Mouse (Mus musculus) forebrain, embryonic 14.5 days (tissue): ENCODE measurements around the gene Slc15a3. TPM values are rescaled to one million over a fixed set of nuclear protein-coding genes. Genes with fewer than 3 reads are reported as not detected.

Source experiments
- ATAC-seq: fragments of 200-750 bp; cut with Nextera tagmentation; 2 replicates; pipeline ENCODE4 v1.8.0; 2017; ENCODE audit warnings: mild to moderate bottlenecking, moderate library complexity
- DNase-seq: peaks from one replicate; pipeline ENCODE4 v3.0.0-alpha.2; 2015; ENCODE audit warnings: low spot score
- H3K27ac ChIP-seq: fragments of 300-500 bp; sonication (generic); 2 replicates; pipeline ENCODE4 v1.5.1; 2014; ENCODE audit warnings: low read depth, mild to moderate bottlenecking, control low read depth, low read length, moderate library complexity
- H3K27me3 ChIP-seq: fragments of 300-500 bp; sonication (generic); replicated peaks from 2 replicates; pipeline ENCODE4 v1.6.1; 2014; ENCODE audit warnings: low read length, control low read depth, mixed read lengths; ENCODE audit not compliant: control insufficient read depth, insufficient read depth
- H3K36me3 ChIP-seq: fragments of 300-500 bp; sonication (generic); 2 replicates; pipeline ENCODE4 v1.6.1; 2014; ENCODE audit warnings: low read length, control low read depth; ENCODE audit not compliant: control insufficient read depth, insufficient read depth
- H3K4me1 ChIP-seq: fragments of 300-500 bp; sonication (generic); 2 replicates; pipeline ENCODE4 v1.6.1; 2014; ENCODE audit warnings: antibody characterized with exemption, low read length, control low read depth; ENCODE audit not compliant: control insufficient read depth, insufficient read depth
- H3K4me2 ChIP-seq: fragments of 300-500 bp; sonication (generic); 2 replicates; pipeline ENCODE4 v1.6.1; 2014; ENCODE audit warnings: mild to moderate bottlenecking, control low read depth, low read length
- H3K4me3 ChIP-seq: fragments of 300-500 bp; sonication (generic); 2 replicates; pipeline ENCODE4 v1.5.1; 2014; ENCODE audit warnings: low read depth, low read length, control low read depth
- H3K9ac ChIP-seq: fragments of 300-500 bp; sonication (generic); 2 replicates; pipeline ENCODE4 v1.6.1; 2014; ENCODE audit warnings: mild to moderate bottlenecking, low read length, control low read depth, moderate library complexity
- H3K9me3 ChIP-seq: fragments of 300-500 bp; sonication (generic); replicated peaks from 2 replicates; pipeline ENCODE4 v1.6.1; 2016; ENCODE audit warnings: low read length, control low read depth, mixed read lengths; ENCODE audit not compliant: control insufficient read depth
- WGBS: fragments of 180-500 bp; shearing (Covaris S2); extraction: QIAGEN DNeasy Blood & Tissue Kit; methylation state at CpG from one replicate; pipeline ENCODE4 v1.1.7; 2014; 5-methylcytosine and 5-hydroxymethylcytosine counted together
- polyA plus RNA-seq: library from polyadenylated mRNA; unstranded; fragments of >200 nt; fragmentation: Nextera tagmentation; extraction: Ambion mirVana; gene quantifications from 2 replicates; pipeline ENCODE4 v1.2.1, GENCODE M21; 2014

Gene Slc15a3
- polyA plus RNA-seq, 1 experiment from 2014 or later, result 0.34 TPM

GRCm38 (mm10) chr19:10804850-10805660 lies 34.5 kb upstream of the Slc15a3 start:
- Histone ChIP-seq H3K4me1 (peaks cover 3% of the 10 kb centered on the region; the same call in 1 of the 2 replicates), H3K36me3 (no peaks in the 10 kb centered on the region), H3K4me2 (no peak overlapping the region), H3K4me3 (no peak overlapping the region), H3K27ac (no peak overlapping the region), H3K9ac (no peak overlapping the region), H3K27me3 (no peaks in the 10 kb centered on the region), H3K9me3 (no peaks in the 10 kb centered on the region)
- ATAC-seq (no peak), DNase-seq (no peak)
- 88% methylated on average over 2 of the region's 2 CpGs for WGBS

GRCm38 (mm10) chr19:10805661-10806285 lies 33.8 kb upstream of the Slc15a3 start:
- Histone ChIP-seq H3K27me3 (no peaks in the 10 kb centered on the region), H3K4me3 (no peak overlapping the region), H3K4me2 (no peak overlapping the region), H3K9me3 (no peaks in the 10 kb centered on the region), H3K27ac (no peak overlapping the region), H3K36me3 (no peaks in the 10 kb centered on the region), H3K4me1 (peaks cover 4% of the 10 kb centered on the region; the same call in 1 of the 2 replicates), H3K9ac (no peak overlapping the region)
- ATAC-seq (no peak), DNase-seq (no peak)
- 87% methylated on average over 11 of the region's 11 CpGs for WGBS

- 91% methylated on average over 12 of the region's 12 CpGs for WGBS
- Histone ChIP-seq H3K27me3 (no peaks in the 10 kb centered on the region), H3K36me3 (no peaks in the 10 kb centered on the region), H3K4me2 (no peak overlapping the region), H3K9me3 (no peaks in the 10 kb centered on the region), H3K9ac (no peak overlapping the region), H3K4me3 (no peak overlapping the region), H3K27ac (peak overlapping the region; percentile 59), H3K4me1 (peaks cover 4% of the 10 kb centered on the region; the same call in 1 of the 2 replicates)
- DNase-seq (no peak), ATAC-seq (0 out of 2 replicates have a peak, but pooled peaks have one; percentile 25)
These were observed 30.8 kb upstream of the Slc15a3 start for GRCm38 (mm10) chr19:10808524-10809233.

- no peaks in the 10 kb centered on the region for H3K9me3 ChIP-seq
- DNase-seq (peak; percentile 90), ATAC-seq (peak; percentile 83)
- H3K4me2 ChIP-seq, result no peak overlapping the region
- H3K27me3 ChIP-seq, result no peaks in the 10 kb centered on the region
- H3K4me1 ChIP-seq, result peaks cover 4% of the 10 kb centered on the region; the same call in 1 of the 2 replicates
- peak overlapping the region; percentile 59 for H3K27ac ChIP-seq
- WGBS, result 66% methylated on average over 11 of the region's 11 CpGs
- no peak overlapping the region for H3K4me3 ChIP-seq
- no peaks in the 10 kb centered on the region for H3K36me3 ChIP-seq
- no peak overlapping the region for H3K9ac ChIP-seq
These were observed 29.9 kb upstream of the Slc15a3 start for GRCm38 (mm10) chr19:10809428-10810175.

- no peak overlapping the region for H3K4me3 ChIP-seq
- H3K4me1 ChIP-seq, result peaks cover 4% of the 10 kb centered on the region; the same call in 1 of the 2 replicates
- H3K27ac ChIP-seq, result peak overlapping the region; percentile 59
- 57% methylated on average over 4 of the region's 4 CpGs for WGBS
- no peaks in the 10 kb centered on the region for H3K36me3 ChIP-seq
- DNase-seq, result peak; percentile 15
- H3K9ac ChIP-seq, result no peak overlapping the region
- no peaks in the 10 kb centered on the region for H3K9me3 ChIP-seq
- H3K4me2 ChIP-seq, result no peak overlapping the region
- no peak for ATAC-seq
- no peaks in the 10 kb centered on the region for H3K27me3 ChIP-seq
These were observed 29.4 kb upstream of the Slc15a3 start for GRCm38 (mm10) chr19:10810176-10810492.

GRCm38 (mm10) chr19:10811471-10811870 lies 28.1 kb upstream of the Slc15a3 start:
- H3K4me1 ChIP-seq, result peaks cover 4% of the 10 kb centered on the region; the same call in 1 of the 2 replicates
- DNase-seq (no peak), ATAC-seq (no peak)
- no peak overlapping the region for H3K9ac ChIP-seq
- no peak overlapping the region for H3K4me3 ChIP-seq
- WGBS, result 90% methylated on average over 6 of the region's 6 CpGs
- H3K27me3 ChIP-seq, result no peaks in the 10 kb centered on the region
- no peaks in the 10 kb centered on the region for H3K9me3 ChIP-seq
- no peak overlapping the region for H3K4me2 ChIP-seq
- H3K27ac ChIP-seq, result no peak overlapping the region
- H3K36me3 ChIP-seq, result no peaks in the 10 kb centered on the region

- Histone ChIP-seq H3K4me3 (no peak overlapping the region), H3K9ac (no peak overlapping the region), H3K27ac (no peak overlapping the region), H3K36me3 (no peaks in the 10 kb centered on the region), H3K9me3 (no peaks in the 10 kb centered on the region), H3K4me2 (no peak overlapping the region), H3K27me3 (no peaks in the 10 kb centered on the region), H3K4me1 (peaks cover 4% of the 10 kb centered on the region; the same call in 1 of the 2 replicates)
- 93% methylated on average over 5 of the region's 5 CpGs for WGBS
- DNase-seq (no peak), ATAC-seq (no peak)
These were observed 26.5 kb upstream of the Slc15a3 start for GRCm38 (mm10) chr19:10813039-10813438.

GRCm38 (mm10) chr19:10813905-10814304 lies 25.6 kb upstream of the Slc15a3 start:
- peaks cover 4% of the 10 kb centered on the region; the same call in 1 of the 2 replicates for H3K4me1 ChIP-seq
- H3K9ac ChIP-seq, result no peak overlapping the region
- H3K36me3 ChIP-seq, result no peaks in the 10 kb centered on the region
- no peak for DNase-seq
- 64% methylated on average over 7 of the region's 7 CpGs for WGBS
- no peaks in the 10 kb centered on the region for H3K27me3 ChIP-seq
- H3K4me2 ChIP-seq, result no peak overlapping the region
- no peaks in the 10 kb centered on the region for H3K9me3 ChIP-seq
- no peak for ATAC-seq
- H3K27ac ChIP-seq, result no peak overlapping the region
- no peak overlapping the region for H3K4me3 ChIP-seq
